Mouse (Mus musculus) kidney, postnatal 0 days (tissue): Measurements from ENCODE around the gene Sertad3. TPM values are rescaled to one million over a fixed set of nuclear protein-coding genes. Genes with fewer than 3 reads are reported as not detected.

Source experiments
- ATAC-seq: fragments of 200-750 bp; cut with Nextera tagmentation; replicated peaks from 2 replicates; pipeline ENCODE4 v1.8.0; 2017; ENCODE audit warnings: low read depth, moderate number of reproducible peaks, moderate TSS enrichment, moderate library complexity; ENCODE audit not compliant: low FRiP score
- DNase-seq: peaks from one replicate; pipeline ENCODE4 v3.0.0-alpha.2; 2016; ENCODE audit warnings: low spot score
- H3K27ac ChIP-seq: fragments of 300-500 bp; sonication (generic); 2 replicates; pipeline ENCODE4 v1.5.1; 2014; ENCODE audit warnings: mild to moderate bottlenecking
- H3K27me3 ChIP-seq: fragments of 300-500 bp; sonication (generic); 2 replicates; pipeline ENCODE4 v1.6.1; 2014; ENCODE audit warnings: low read length, mixed read lengths; ENCODE audit not compliant: insufficient read depth
- H3K36me3 ChIP-seq: fragments of 300-500 bp; sonication (generic); 2 replicates; pipeline ENCODE4 v1.6.1; 2014; ENCODE audit warnings: low read length, mixed read lengths; ENCODE audit not compliant: insufficient read depth
- H3K4me1 ChIP-seq: fragments of 300-500 bp; sonication (generic); replicated peaks from 2 replicates; pipeline ENCODE4 v1.6.1; 2014; ENCODE audit warnings: antibody characterized with exemption, low read length, mixed read lengths; ENCODE audit not compliant: insufficient read depth
- H3K4me2 ChIP-seq: fragments of 300-500 bp; sonication (generic); 2 replicates; pipeline ENCODE4 v1.6.1; 2014; ENCODE audit warnings: mild to moderate bottlenecking, low read length, moderate library complexity, mixed read lengths
- H3K4me3 ChIP-seq: fragments of 300-500 bp; sonication (generic); replicated peaks from 2 replicates; pipeline ENCODE4 v1.5.1; 2014; ENCODE audit warnings: low read depth, low read length
- H3K9ac ChIP-seq: fragments of 300-500 bp; sonication (generic); 2 replicates; pipeline ENCODE4 v1.6.1; 2014; ENCODE audit warnings: low read depth, low read length
- H3K9me3 ChIP-seq: fragments of 300-500 bp; sonication (generic); replicated peaks from 2 replicates; pipeline ENCODE4 v1.6.1; 2016; ENCODE audit warnings: low read length, inconsistent platforms, mixed read lengths
- CTCF ChIP-seq: IDR thresholded peaks from 2 replicates; pipeline ENCODE4 v1.5.1; 2016; ENCODE audit warnings: antibody characterized with exemption, low read depth, mild to moderate bottlenecking, moderate library complexity
- WGBS: fragments of 180-500 bp; shearing (Covaris S2); extraction: QIAGEN DNeasy Blood & Tissue Kit; methylation state at CpG from one replicate; pipeline ENCODE4 v1.1.7; 2014; 5-methylcytosine and 5-hydroxymethylcytosine counted together
- polyA plus RNA-seq: library from polyadenylated mRNA; unstranded; fragments of >200 nt; fragmentation: Nextera tagmentation; extraction: Ambion mirVana; gene quantifications from 2 replicates; pipeline ENCODE4 v1.2.1, GENCODE M21; 2015

Gene Sertad3
- polyA plus RNA-seq, 1 experiment from 2014 or later: 25.3 TPM

GRCm38 (mm10) chr7:27448421-27449206 lies 25.0 kb upstream of the Sertad3 start:
- no peak for TF ChIP-seq CTCF
- Histone ChIP-seq H3K4me1 (peaks cover 10% of the 10 kb centered on the region; the same call in 1 of the 2 replicates), H3K27me3 (0 out of 2 replicates have a peak, but pooled peaks cover 7% of the 10 kb centered on the region), H3K9me3 (no peaks in the 10 kb centered on the region), H3K27ac (peak overlapping the region; percentile 21; the same call in 1 of the 2 replicates), H3K36me3 (no peaks in the 10 kb centered on the region), H3K4me2 (peak overlapping the region; percentile 80), H3K4me3 (peak overlapping the region; percentile 54), H3K9ac (peak overlapping the region; percentile 58)
- no peak for DNase-seq
- WGBS: 54% methylated on average over 15 of the region's 15 CpGs
- ATAC-seq: no peak

DNA sequence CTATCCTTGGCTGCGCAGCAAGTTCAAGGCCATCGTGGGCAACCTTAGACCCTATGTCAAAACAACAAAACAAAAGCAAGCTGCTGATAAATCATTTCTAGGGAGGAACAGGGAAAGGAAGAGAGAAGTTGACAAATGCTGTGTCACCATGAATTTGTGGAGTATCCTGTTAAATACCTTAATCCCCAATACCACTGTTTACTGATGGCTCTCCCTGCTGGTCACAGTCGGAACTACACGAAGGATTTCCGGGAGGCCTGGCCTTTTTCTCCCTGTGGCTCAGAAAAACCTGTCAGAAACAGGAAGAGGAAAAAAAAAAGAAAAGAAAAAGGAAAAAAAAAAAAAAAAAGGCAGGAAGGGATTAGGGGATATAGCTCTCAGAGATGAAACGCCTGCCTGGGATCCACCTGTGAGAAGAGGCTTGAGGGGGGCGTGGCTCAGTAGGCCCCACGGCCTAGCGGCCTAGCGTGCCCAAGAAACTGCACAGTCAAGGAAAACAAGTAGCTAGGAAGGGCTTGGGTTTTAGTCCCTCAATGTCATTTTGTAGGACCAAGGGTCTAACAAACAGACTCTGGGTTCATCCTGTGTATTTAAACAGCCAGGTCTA lies 24.2 kb upstream of the Sertad3 start:
- ATAC-seq: no peak
- H3K9me3 ChIP-seq: no peaks in the 10 kb centered on the region
- H3K27me3 ChIP-seq: 0 out of 2 replicates have a peak, but pooled peaks cover 7% of the 10 kb centered on the region
- peaks cover 10% of the 10 kb centered on the region; the same call in 1 of the 2 replicates for H3K4me1 ChIP-seq
- peak overlapping the region; percentile 21; the same call in 1 of the 2 replicates for H3K27ac ChIP-seq
- no peaks in the 10 kb centered on the region for H3K36me3 ChIP-seq
- H3K9ac ChIP-seq: no peak overlapping the region
- H3K4me2 ChIP-seq: no peak overlapping the region
- H3K4me3 ChIP-seq: no peak overlapping the region
- WGBS: 59% methylated on average over 10 of the region's 10 CpGs
- DNase-seq: peak; percentile 76
- peak; percentile 76 for TF ChIP-seq CTCF

GRCm38 (mm10) chr7:27451359-27451758 lies 22.2 kb upstream of the Sertad3 start:
- Histone ChIP-seq H3K27ac (no peak overlapping the region), H3K4me1 (peaks cover 5% of the 10 kb centered on the region; the same call in 1 of the 2 replicates), H3K27me3 (no peaks in the 10 kb centered on the region), H3K9ac (no peak overlapping the region), H3K9me3 (no peaks in the 10 kb centered on the region), H3K4me2 (no peak overlapping the region), H3K36me3 (no peaks in the 10 kb centered on the region), H3K4me3 (no peak overlapping the region)
- DNase-seq (no peak), ATAC-seq (no peak)
- TF ChIP-seq CTCF: no peak
- WGBS: 89% methylated on average over 2 of the region's 2 CpGs

- whole genome bisulfite sequencing: 53% methylated on average over 13 of the region's 13 CpGs
- no peak for DNase-seq
- H3K27ac ChIP-seq: no peak overlapping the region
- no peak for TF ChIP-seq CTCF
- no peaks in the 10 kb centered on the region for H3K36me3 ChIP-seq
- ATAC-seq: no peak
- no peak overlapping the region for H3K4me3 ChIP-seq
- H3K27me3 ChIP-seq: no peaks in the 10 kb centered on the region
- no peaks in the 10 kb centered on the region for H3K9me3 ChIP-seq
- H3K4me2 ChIP-seq: no peak overlapping the region
- H3K9ac ChIP-seq: no peak overlapping the region
- H3K4me1 ChIP-seq: no peaks in the 10 kb centered on the region
These were observed 21.3 kb upstream of the Sertad3 start for GRCm38 (mm10) chr7:27452206-27452770.

- Histone ChIP-seq H3K4me1 (no peaks in the 10 kb centered on the region), H3K4me3 (no peak overlapping the region), H3K9ac (no peak overlapping the region), H3K4me2 (no peak overlapping the region), H3K9me3 (no peaks in the 10 kb centered on the region), H3K36me3 (no peaks in the 10 kb centered on the region), H3K27me3 (no peaks in the 10 kb centered on the region), H3K27ac (no peak overlapping the region)
- no peak for TF ChIP-seq CTCF
- 63% methylated on average over 10 of the region's 10 CpGs for WGBS
- DNase-seq (no peak), ATAC-seq (no peak)
These were observed 19.0 kb upstream of the Sertad3 start for GRCm38 (mm10) chr7:27454461-27455121.

DNA sequence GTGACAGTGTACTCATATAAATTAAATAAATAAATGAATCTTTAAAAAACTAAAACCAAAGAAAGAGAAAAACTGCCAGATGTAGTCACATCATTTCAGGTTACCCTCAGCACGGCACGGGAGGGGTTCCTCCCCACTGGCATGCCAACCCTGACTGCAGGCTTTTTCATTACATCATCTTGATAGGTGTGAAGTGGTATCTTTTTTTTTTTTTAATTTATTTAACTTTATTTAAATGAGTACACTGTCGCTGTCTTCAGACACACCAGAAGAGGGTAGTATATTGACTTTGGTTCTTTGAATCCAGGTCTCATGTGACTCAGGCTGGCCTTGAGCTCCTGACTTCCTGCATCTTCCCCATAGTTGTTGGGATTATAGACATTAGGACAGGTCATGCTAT lies 18.3 kb upstream of the Sertad3 start:
- TF ChIP-seq CTCF: no peak
- no peak overlapping the region for H3K9ac ChIP-seq
- H3K4me1 ChIP-seq: no peaks in the 10 kb centered on the region
- no peak overlapping the region for H3K27ac ChIP-seq
- 88% methylated on average over 3 of the region's 3 CpGs for WGBS
- H3K4me2 ChIP-seq: no peak overlapping the region
- ATAC-seq (no peak), DNase-seq (no peak)
- no peaks in the 10 kb centered on the region for H3K27me3 ChIP-seq
- H3K36me3 ChIP-seq: no peaks in the 10 kb centered on the region
- no peaks in the 10 kb centered on the region for H3K9me3 ChIP-seq
- no peak overlapping the region for H3K4me3 ChIP-seq
